Mouse (Mus musculus): ENCODE results near the gene Ckap4. TPM values are rescaled to one million over a fixed set of nuclear protein-coding genes. Genes with fewer than 3 reads are reported as not detected.

Gene Ckap4
- total RNA-seq, 2 experiments from 2014 or later: 20.2 to 20.3 TPM

GRCm38 (mm10) chr10:84481327-84481671 lies 52.6 kb downstream of the Ckap4 start:
- no peak overlapping the region for H3K27ac ChIP-seq
- DNase-seq (ENCODE audit: low spot score in 2 of 2): no peak
- TF ChIP-seq CTCF (conservative IDR thresholded peaks at IDR 0.05): no peak
- H3K4me3 ChIP-seq: no peak overlapping the region

GRCm38 (mm10) chr10:84480667-84481326 lies 53.1 kb downstream of the Ckap4 start:
- DNase-seq (ENCODE audit: low spot score in 2 of 2): no peak
- Histone ChIP-seq H3K4me3 (no peak overlapping the region), H3K27ac (no peak overlapping the region)
- TF ChIP-seq CTCF (conservative IDR thresholded peaks at IDR 0.05): no peak

- H3K4me3 ChIP-seq: no peak overlapping the region
- DNase-seq (ENCODE audit: low spot score in 2 of 2): no peak
- no peak overlapping the region for H3K27ac ChIP-seq
- TF ChIP-seq CTCF (conservative IDR thresholded peaks at IDR 0.05): no peak
Observed at GRCm38 (mm10) chr10:84480146-84480545, 53.7 kb downstream of the Ckap4 start.

- no peak for TF ChIP-seq CTCF (conservative IDR thresholded peaks at IDR 0.05)
- H3K27ac ChIP-seq: no peak overlapping the region
- DNase-seq (ENCODE audit: low spot score in 2 of 2): no peak
- H3K4me3 ChIP-seq: no peak overlapping the region
Observed at GRCm38 (mm10) chr10:84477613-84478076, 56.2 kb downstream of the Ckap4 start.

- DNase-seq (ENCODE audit: low spot score in 2 of 2): no peak
- H3K27ac ChIP-seq: no peak overlapping the region
- TF ChIP-seq CTCF (conservative IDR thresholded peaks at IDR 0.05): no peak
- H3K4me3 ChIP-seq: no peak overlapping the region
Observed at GRCm38 (mm10) chr10:84477045-84477612, 56.7 kb downstream of the Ckap4 start.

Other genes starting within 250 kb of the Ckap4 start
- gene Nuak1, start 93.5 kb downstream of the Ckap4 start, total RNA-seq (2021): 10 to 100 TPM; 47.9 to 51.4 TPM
- gene Tcp11l2, start 42.6 kb upstream of the Ckap4 start, total RNA-seq (2021): 10 to 100 TPM; 27.3 to 29.4 TPM
- gene Polr3b, start 88.2 kb upstream of the Ckap4 start, total RNA-seq (2021): 10 to 100 TPM; 14.8 to 15.6 TPM
- 10 to 100 TPM; 10.7 to 12.1 TPM for gene Rfx4, start 222.0 kb upstream of the Ckap4 start, total RNA-seq (2021)

Measured in layer of hippocampus, adult 2 months (tissue).